Mouse (Mus musculus) limb, embryonic 15.5 days (tissue): ENCODE results near the gene Ptdss2. TPM values are rescaled to one million over a fixed set of nuclear protein-coding genes. Genes with fewer than 3 reads are reported as not detected.

Experiments used
- ATAC-seq: fragments of 200-750 bp; cut with Nextera tagmentation; 2 replicates; pipeline ENCODE4 v1.8.0; 2017; ENCODE audit warnings: low read depth, moderate TSS enrichment; ENCODE audit not compliant: insufficient number of reproducible peaks, low FRiP score, low TSS enrichment
- H3K27ac ChIP-seq: fragments of 300-500 bp; sonication (generic); 2 replicates; pipeline ENCODE4 v1.5.1; 2015; ENCODE audit warnings: moderate library complexity, mild to moderate bottlenecking, inconsistent platforms
- H3K27me3 ChIP-seq: fragments of 300-500 bp; sonication (generic); 2 replicates; pipeline ENCODE4 v1.6.1; 2015; ENCODE audit warnings: inconsistent platforms
- H3K36me3 ChIP-seq: fragments of 300-500 bp; sonication (generic); 2 replicates; pipeline ENCODE4 v1.6.1; 2015; ENCODE audit warnings: inconsistent platforms
- H3K4me1 ChIP-seq: fragments of 300-500 bp; sonication (generic); 2 replicates; pipeline ENCODE4 v1.6.1; 2015; ENCODE audit warnings: inconsistent platforms
- H3K4me2 ChIP-seq: fragments of 300-500 bp; sonication (generic); 2 replicates; pipeline ENCODE4 v1.6.1; 2015; ENCODE audit warnings: mild to moderate bottlenecking, inconsistent platforms
- H3K4me3 ChIP-seq: fragments of 300-500 bp; sonication (generic); 2 replicates; pipeline ENCODE4 v1.5.1; 2015; ENCODE audit warnings: mild to moderate bottlenecking, inconsistent platforms
- H3K9ac ChIP-seq: fragments of 300-500 bp; sonication (generic); 2 replicates; pipeline ENCODE4 v1.6.1; 2015; ENCODE audit warnings: inconsistent platforms
- H3K9me3 ChIP-seq: fragments of 300-500 bp; sonication (generic); 2 replicates; pipeline ENCODE4 v1.6.1; 2016; ENCODE audit warnings: inconsistent platforms
- WGBS: fragments of 180-500 bp; shearing (Covaris S2); methylation state at CpG from one replicate; pipeline ENCODE4 v1.1.7; 2015; 5-methylcytosine and 5-hydroxymethylcytosine counted together
- polyA plus RNA-seq: library from polyadenylated mRNA; unstranded; fragments of >200 nt; fragmentation: Nextera tagmentation; extraction: Ambion mirVana; gene quantifications from 2 replicates; pipeline ENCODE4 v1.2.1, GENCODE M21; 2015

The Ptdss2 gene
- polyA plus RNA-seq, 1 experiment from 2014 or later = 70.0 TPM

- H3K4me3 ChIP-seq = no peak overlapping the region
- no peak for ATAC-seq
- H3K4me1 ChIP-seq = no peaks in the 10 kb centered on the region
- no peak overlapping the region for H3K9ac ChIP-seq
- 72% methylated on average over 3 of the region's 3 CpGs for WGBS
- no peak overlapping the region for H3K27ac ChIP-seq
- 0 out of 2 replicates have a peak, but pooled peaks cover 5% of the 10 kb centered on the region for H3K36me3 ChIP-seq
- H3K4me2 ChIP-seq = no peak overlapping the region
- H3K9me3 ChIP-seq = no peaks in the 10 kb centered on the region
- no peaks in the 10 kb centered on the region for H3K27me3 ChIP-seq
Observed at GRCm38 (mm10) chr7:141204546-141204945, 82.4 kb downstream of the Ptdss2 start.

DNA sequence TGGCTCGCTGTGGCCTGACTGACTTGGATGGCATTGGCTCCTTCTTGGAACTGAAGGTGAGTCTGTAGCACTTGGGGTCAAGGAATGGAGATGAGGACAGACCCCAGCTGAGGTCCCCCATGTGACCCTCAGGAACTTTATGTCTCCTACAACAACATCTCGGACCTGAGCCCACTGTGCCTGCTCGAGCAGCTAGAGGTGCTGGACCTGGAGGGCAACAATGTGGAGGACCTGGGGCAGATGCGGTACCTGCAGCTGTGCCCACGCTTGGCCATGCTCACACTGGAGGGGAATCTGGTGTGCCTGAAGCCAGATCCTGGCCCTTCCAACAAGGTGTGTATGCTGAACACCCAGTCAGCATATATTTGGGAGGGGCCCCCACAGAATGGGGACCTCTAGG is 83.3 kb downstream of the Ptdss2 start:
- no peak for ATAC-seq

GRCm38 (mm10) chr7:141206182-141206937 is 84.2 kb downstream of the Ptdss2 start:
- WGBS = 89% methylated on average over 18 of the region's 18 CpGs
- H3K27ac ChIP-seq = no peak overlapping the region
- no peaks in the 10 kb centered on the region for H3K4me1 ChIP-seq
- H3K36me3 ChIP-seq = 0 out of 2 replicates have a peak, but pooled peaks cover 3% of the 10 kb centered on the region
- no peaks in the 10 kb centered on the region for H3K9me3 ChIP-seq
- no peaks in the 10 kb centered on the region for H3K27me3 ChIP-seq
- no peak for ATAC-seq
- H3K4me3 ChIP-seq = no peak overlapping the region
- no peak overlapping the region for H3K9ac ChIP-seq
- H3K4me2 ChIP-seq = no peak overlapping the region

More for the DNA sequence above, 83.3 kb downstream of the Ptdss2 start:
- Histone ChIP-seq H3K9ac (no peak overlapping the region), H3K4me1 (no peaks in the 10 kb centered on the region), H3K36me3 (0 out of 2 replicates have a peak, but pooled peaks cover 3% of the 10 kb centered on the region), H3K27ac (no peak overlapping the region), H3K4me2 (no peak overlapping the region), H3K27me3 (no peaks in the 10 kb centered on the region), H3K4me3 (no peak overlapping the region), H3K9me3 (no peaks in the 10 kb centered on the region)
- 83% methylated on average over 5 of the region's 5 CpGs for whole genome bisulfite sequencing

Other genes with a start within 250 kb of the Ptdss2 start
- 201 and 214 TPM in 2 replicates for gene Psmd13, start 240.4 kb upstream of the Ptdss2 start, polyA plus RNA-seq
- gene Sirt3, start 240.1 kb upstream of the Ptdss2 start, polyA plus RNA-seq = 22.7 and 25.6 TPM in 2 replicates
- 19.6 and 58.3 TPM in 2 replicates for gene Cox8b, start 221.9 kb upstream of the Ptdss2 start, polyA plus RNA-seq
- 0.28 and 0.45 TPM in 2 replicates for gene Nlrp6, start 201.5 kb upstream of the Ptdss2 start, polyA plus RNA-seq
- 23.1 and 24.9 TPM in 2 replicates for gene Pgghg, start 181.0 kb upstream of the Ptdss2 start, polyA plus RNA-seq
- gene Ifitm5, start 172.1 kb upstream of the Ptdss2 start, polyA plus RNA-seq = 46.1 and 62.9 TPM in 2 replicates
- 0.47 TPM in 1 of 2 replicates, not detected in the other for gene Gm45717, start 166.4 kb upstream of the Ptdss2 start, polyA plus RNA-seq
- gene Ifitm2, start 166.4 kb upstream of the Ptdss2 start, polyA plus RNA-seq = 1,488 and 1,547 TPM in 2 replicates
- gene Ifitm1, start 155.2 kb upstream of the Ptdss2 start, polyA plus RNA-seq = 71.7 and 74.6 TPM in 2 replicates
- gene Ifitm3, start 111.6 kb upstream of the Ptdss2 start, polyA plus RNA-seq = 217 and 218 TPM in 2 replicates
- 1.0 and 1.3 TPM in 2 replicates for gene Ifitm6, start 104.5 kb upstream of the Ptdss2 start, polyA plus RNA-seq
- not detected in 2 replicates for gene Gm17387, start 93.3 kb upstream of the Ptdss2 start, polyA plus RNA-seq
- 9.9 and 12.1 TPM in 2 replicates for gene B4galnt4, start 61.3 kb upstream of the Ptdss2 start, polyA plus RNA-seq
- gene Pkp3, start 44.2 kb upstream of the Ptdss2 start, polyA plus RNA-seq = 150 and 151 TPM in 2 replicates
- 3.3 and 3.8 TPM in 2 replicates for gene Sigirr, start 21.8 kb upstream of the Ptdss2 start, polyA plus RNA-seq
- gene Ano9, start 4.6 kb upstream of the Ptdss2 start, polyA plus RNA-seq = 23.4 and 24.1 TPM in 2 replicates
- 279 and 294 TPM in 2 replicates for gene Rnh1, start 50.5 kb downstream of the Ptdss2 start, polyA plus RNA-seq
- 164 and 165 TPM in 2 replicates for gene Hras, start 71.6 kb downstream of the Ptdss2 start, polyA plus RNA-seq
- gene Lrrc56, start 71.8 kb downstream of the Ptdss2 start, polyA plus RNA-seq = 8.0 and 9.0 TPM in 2 replicates
- 1.7 and 2.2 TPM in 2 replicates for gene Lmntd2, start 91.7 kb downstream of the Ptdss2 start, polyA plus RNA-seq
- gene Rassf7, start 93.5 kb downstream of the Ptdss2 start, polyA plus RNA-seq = 56.1 and 58.6 TPM in 2 replicates
- gene Phrf1, start 106.4 kb downstream of the Ptdss2 start, polyA plus RNA-seq = 64.3 and 68.9 TPM in 2 replicates
- gene Irf7, start 144.1 kb downstream of the Ptdss2 start, polyA plus RNA-seq = 3.1 and 3.4 TPM in 2 replicates
- gene Cdhr5, start 154.4 kb downstream of the Ptdss2 start, polyA plus RNA-seq = 0.19 and 0.29 TPM in 2 replicates
- 11.3 and 16.5 TPM in 2 replicates for gene Sct, start 156.8 kb downstream of the Ptdss2 start, polyA plus RNA-seq
- 1.5 TPM in 2 replicates for gene Drd4, start 169.6 kb downstream of the Ptdss2 start, polyA plus RNA-seq
- gene Deaf1, start 205.3 kb downstream of the Ptdss2 start, polyA plus RNA-seq = 68.6 and 70.8 TPM in 2 replicates
- 35.9 and 38.5 TPM in 2 replicates for gene Tmem80, start 205.4 kb downstream of the Ptdss2 start, polyA plus RNA-seq
- gene Eps8l2, start 216.5 kb downstream of the Ptdss2 start, polyA plus RNA-seq = 42.7 and 43.9 TPM in 2 replicates